Mouse (Mus musculus) heart, adult 11 months (tissue): Measurements from ENCODE around the gene Tex2.
A peak's percentile ranks its signal among the peaks of the same experiment; 100 is the strongest.

Source experiments
- DNase-seq: peaks from one replicate; pipeline ENCODE4 v3.0.0; 2022

The Tex2 gene

GRCm38 (mm10) chr11:106542385-106542784, 70.8 kb downstream of the Tex2 start:
- peak; percentile 91 for DNase-seq

DNA sequence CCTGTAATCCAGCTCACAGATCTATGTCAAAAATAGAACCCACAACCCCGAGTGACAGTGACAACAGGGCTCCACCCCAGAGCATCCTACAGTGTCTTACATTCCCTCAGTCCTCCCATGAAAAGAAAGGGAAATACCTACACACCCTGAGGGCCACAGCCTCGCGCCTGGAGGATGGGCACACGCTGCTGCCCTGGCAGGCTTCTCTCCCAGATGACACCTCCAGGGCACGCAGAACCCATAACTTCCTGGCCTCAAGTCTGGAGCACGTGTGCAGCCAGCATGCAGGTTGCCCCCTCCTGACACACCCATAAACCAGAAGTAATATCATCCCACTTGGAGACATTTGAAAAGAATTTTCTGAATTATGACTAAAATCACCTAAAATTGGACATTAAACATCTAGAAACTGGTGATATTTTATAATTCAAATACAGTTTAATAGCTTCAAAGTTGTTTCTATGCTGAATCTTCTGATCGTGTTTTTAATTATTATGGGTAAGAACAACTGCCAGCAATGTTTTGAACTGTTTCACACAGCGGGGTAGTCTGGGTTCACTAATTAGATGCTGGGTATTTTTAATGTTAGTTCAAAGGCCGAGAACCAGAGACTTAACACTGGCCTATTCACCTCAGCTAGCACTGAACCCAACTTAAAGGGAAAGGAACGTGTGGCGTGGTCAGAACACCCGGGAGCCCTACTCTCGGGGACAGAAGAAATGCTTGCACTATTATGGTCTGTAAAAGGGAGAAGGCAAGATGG, 72.5 kb downstream of the Tex2 start:
- peak; percentile 70 for DNase-seq

DNA sequence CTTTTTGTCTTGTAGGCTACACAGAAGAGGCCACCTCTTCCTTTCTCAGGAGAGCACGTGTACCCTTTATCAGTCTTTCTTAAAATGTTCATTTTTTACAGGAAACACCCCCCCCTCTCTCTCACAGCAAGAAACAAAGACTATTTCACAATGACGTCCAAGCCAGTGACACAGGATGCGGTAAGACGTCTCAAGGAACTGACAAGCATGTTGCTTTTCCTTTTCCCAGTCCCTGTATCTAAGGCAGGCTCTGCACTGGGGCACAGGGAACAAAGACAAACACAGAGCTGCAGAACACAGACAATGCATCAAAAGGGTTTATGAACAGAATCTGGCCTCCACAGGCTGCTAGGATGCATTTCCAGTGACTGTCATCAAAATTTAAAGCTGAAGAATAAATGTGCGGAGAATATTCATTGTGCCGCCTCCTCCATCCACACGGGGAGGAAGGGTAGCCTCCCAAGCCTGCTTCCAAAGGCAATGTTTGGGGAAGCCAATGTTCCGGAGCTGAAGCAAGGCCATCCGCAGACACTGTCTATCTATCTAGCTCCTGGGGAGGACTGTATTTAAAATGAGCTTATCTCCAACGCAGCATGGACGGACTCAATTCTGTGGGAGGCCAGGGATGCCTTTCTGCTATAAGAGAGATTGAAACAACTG, 76.8 kb downstream of the Tex2 start:
- peak; percentile 92 for DNase-seq

- DNase-seq: peak; percentile 90
Observed at GRCm38 (mm10) chr11:106535660-106536252, 77.5 kb downstream of the Tex2 start.

DNA sequence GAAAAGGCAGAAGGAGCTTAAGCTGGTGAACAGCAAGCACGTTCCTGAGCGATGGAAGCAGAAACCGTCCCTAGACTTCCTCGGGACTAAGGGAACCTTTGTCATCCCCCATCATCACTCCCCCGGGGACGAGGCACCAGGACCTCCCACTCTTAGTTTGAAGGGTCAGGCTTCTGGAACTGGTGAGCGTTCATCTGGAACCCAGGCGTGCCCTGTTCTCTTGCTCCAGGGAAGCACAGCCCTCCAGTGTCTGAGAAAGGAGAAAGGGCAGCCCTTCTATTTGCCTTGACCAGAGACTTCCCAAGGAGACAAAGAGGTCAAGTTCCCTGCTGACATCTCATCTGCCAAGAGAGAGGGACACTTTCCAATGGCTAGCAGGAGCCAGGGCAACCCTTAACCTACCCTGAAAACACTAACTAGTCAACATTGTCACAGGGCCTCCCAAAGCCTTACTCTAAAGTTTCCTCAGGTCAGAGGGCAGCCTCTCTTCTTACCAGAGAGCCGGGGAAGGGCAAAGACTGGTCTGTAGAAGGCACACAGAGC, 80.9 kb downstream of the Tex2 start:
- no peak for DNase-seq

- DNase-seq: no peak
Observed at GRCm38 (mm10) chr11:106529786-106530185, 83.4 kb downstream of the Tex2 start.

- DNase-seq: no peak
Observed at GRCm38 (mm10) chr11:106529113-106529512, 84.1 kb downstream of the Tex2 start.

- DNase-seq: no peak
Observed at GRCm38 (mm10) chr11:106527926-106528325, 85.3 kb downstream of the Tex2 start.

- DNase-seq: no peak
Observed at GRCm38 (mm10) chr11:106527147-106527821, 85.9 kb downstream of the Tex2 start.

- DNase-seq: no peak
Observed at GRCm38 (mm10) chr11:106522538-106522937, 90.7 kb downstream of the Tex2 start.

DNA sequence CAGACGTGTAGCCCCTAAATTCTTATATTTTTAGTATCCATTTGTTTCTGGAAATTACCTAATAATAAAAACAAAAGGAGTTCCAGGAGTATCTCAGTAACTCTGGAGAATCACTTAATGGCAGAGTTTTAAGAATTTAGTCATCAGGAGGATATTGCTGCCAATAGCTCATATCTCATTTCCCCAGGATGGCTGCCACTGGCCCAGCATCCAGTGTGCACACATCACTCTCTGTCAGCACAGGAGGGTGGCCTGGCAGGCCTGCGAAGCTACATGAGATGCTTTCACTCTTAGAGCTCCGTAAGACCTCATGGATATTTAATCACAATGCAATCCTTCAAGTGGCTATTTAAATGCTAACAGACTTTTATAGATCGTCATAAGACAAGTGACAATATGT, 91.6 kb downstream of the Tex2 start:
- DNase-seq: peak; percentile 97

DNA sequence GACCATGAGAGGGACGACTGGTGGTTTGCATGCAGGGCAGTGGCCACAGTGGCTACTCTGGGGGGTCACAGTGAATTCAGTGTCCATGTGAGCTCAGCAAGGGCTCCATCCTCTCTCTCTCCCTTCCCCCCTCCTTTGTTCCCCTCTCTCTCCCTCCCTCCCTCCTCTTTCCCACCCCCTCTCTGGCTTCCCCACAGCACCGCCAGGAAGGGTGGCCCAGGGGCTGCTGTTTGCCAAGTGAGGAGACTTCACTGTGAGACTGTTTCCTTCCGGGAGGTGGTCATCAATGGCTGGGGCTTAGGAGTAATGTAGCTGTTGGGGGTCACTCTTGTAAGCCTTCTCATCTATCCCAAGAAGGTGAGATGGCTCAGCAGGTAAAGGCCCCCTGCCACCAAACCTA, 92.8 kb downstream of the Tex2 start:
- peak; percentile 92 for DNase-seq

- DNase-seq: no peak
Observed at GRCm38 (mm10) chr11:106519519-106519918, 93.7 kb downstream of the Tex2 start.

GRCm38 (mm10) chr11:106518391-106518790, 94.8 kb downstream of the Tex2 start:
- no peak for DNase-seq

DNA sequence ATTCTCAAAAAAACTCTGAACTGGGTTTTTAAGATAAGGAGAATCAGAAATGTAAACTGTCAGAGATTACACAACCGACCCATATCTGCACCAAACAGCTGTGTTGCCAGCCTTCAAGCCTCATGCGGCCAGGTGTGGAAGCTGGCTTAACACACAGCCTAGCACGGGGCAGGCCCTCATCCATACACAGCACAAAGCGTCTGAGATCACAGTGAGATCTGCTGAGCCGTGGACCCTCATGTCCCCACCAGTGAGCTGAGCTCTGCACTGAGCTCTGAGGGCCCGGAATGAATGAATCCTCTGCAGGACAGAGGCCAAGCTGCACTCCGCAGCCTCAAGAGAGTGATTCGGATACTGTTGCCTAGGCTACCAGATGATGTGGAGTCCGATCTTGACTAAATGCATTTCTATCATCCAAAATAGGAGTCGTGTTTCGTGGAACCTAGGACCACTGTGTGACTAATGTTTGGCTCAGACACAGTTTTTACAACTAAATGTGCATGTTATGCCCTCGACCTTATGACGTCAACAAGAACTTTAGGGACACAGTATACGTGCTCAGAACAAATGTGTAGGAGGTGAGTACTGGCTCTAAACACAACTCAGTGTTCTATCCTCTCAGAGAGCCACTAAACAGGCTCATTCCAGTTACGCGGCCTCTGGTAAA, 98.0 kb downstream of the Tex2 start:
- no peak for DNase-seq

DNA sequence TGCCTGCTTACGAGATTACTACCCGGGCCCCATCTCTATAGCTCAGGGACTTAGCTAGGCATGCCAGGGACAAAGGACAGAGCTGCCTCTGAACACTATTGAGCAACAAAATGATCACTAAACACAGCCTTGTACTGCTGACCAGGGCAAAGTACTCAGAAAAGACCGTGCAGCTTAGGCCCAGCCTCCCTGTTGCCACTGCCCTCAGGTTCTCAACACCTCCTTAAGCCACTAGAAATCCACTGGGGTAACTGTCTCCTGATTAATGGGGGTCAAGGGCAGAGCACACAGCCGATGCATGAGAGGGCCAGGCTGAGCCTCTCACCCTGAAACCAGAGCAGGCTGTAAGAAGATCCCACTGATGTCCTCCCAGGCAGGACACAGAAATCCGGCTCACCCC, 98.8 kb downstream of the Tex2 start:
- DNase-seq: no peak

GRCm38 (mm10) chr11:106513166-106513565, 100.1 kb downstream of the Tex2 start:
- no peak for DNase-seq

DNA sequence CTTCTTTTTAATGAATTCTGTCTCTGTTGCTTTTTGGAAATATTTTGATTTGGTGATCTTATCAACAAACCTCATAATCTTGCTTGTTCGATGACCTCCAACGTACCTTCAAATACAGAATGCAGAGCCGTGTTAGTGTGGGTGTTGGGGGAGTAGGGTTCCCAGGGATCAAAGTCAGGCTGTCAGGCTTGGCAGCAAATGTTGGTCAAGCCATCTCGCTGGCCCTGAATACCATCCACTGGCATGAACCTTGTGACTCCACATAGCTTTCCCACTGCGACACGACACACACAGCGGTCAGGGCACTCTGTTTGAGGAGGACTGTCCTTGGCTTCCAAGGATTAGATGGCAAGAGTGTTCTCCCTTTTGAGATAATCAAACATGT, 101.2 kb downstream of the Tex2 start:
- no peak for DNase-seq

DNA sequence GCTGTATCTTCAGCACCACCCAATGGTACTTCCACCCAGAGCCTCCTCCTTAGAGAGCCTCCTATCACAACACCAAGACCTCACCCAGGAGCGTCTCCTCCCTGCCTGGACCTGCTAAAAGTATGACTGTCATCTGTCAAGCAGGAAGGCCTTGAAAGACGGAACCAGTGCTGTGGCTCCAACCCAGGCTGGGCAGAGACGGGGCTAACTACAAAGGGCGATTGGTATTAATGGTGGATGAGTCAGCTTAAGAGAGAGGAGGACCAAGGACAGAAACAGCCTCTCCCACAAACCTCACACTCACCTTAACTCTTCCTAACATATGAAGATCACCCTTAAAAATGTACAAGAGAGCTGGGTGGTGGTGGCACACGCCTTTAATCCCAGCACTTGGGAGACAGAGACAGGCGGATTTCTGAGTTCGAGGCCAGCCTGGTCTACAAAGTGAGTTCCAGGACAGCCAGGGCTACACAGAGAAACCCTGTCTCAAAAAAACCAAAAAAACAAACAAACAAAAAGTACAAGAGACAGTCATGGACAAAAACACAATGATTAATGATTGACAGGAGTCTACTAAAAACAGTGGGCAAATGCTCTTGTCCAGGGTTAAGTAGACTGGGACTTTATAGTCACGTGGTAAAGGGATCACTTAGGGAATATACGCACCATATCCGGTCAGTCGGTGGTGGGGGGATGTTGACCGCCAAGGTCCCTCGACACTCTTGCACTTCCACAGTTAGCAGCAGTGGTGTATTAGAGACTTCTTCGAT, 101.8 kb downstream of the Tex2 start:
- no peak for DNase-seq

- DNase-seq: no peak
Observed at GRCm38 (mm10) chr11:106507638-106508037, 105.6 kb downstream of the Tex2 start.

- no peak for DNase-seq
Observed at GRCm38 (mm10) chr11:106506211-106506610, 107.0 kb downstream of the Tex2 start.

DNA sequence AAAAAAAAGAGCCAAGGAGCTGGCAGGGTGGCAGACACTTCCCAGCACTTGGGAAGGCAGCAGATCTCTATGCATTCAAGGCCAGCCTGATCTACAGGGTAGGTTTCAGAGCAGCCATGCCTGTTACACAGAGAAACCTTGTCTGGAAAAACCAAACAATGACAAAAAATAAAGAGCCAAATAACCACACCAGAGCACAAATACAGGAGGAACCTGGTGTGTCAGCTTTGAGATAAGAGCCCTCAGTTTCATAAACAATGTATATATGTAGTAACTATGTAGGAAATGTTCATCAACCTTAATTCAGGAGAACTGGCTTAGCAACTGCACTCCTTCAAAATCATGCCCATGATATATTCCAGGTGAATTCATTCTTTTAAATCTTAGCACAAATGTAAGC, 109.1 kb downstream of the Tex2 start:
- no peak for DNase-seq
